Mouse (Mus musculus) heart, adult 8-10 months (tissue): ENCODE results near the gene 6030408B16Rik. TPM values are rescaled to one million over a fixed set of nuclear protein-coding genes. Genes with fewer than 3 reads are reported as not detected.

Experiments used
- DNase-seq: peaks from one replicate; pipeline ENCODE4 v3.0.0; 2022; ENCODE audit warnings: low spot score
- total RNA-seq, 4 experiments: library from RNA; stranded (reverse); gene quantifications; 2 replicates each; pipeline ENCODE4 v1.2.4; 2022

The 6030408B16Rik gene
- 1 to 10 TPM in 3 of 4 experiments, under 1 TPM in 1; 0.54 to 2.1 (median 1.1) TPM for total RNA-seq

- DNase-seq, result no peak
These were observed at the start of gene 6030408B16Rik for GRCm38 (mm10) chr15:101293025-101293621. 6030408B16Rik (plus strand) TSS chr15:101293212.

GRCm38 (mm10) chr15:101244012-101244411, 49.0 kb upstream of the 6030408B16Rik start:
- DNase-seq, result no peak

- DNase-seq, result peak; percentile 97
These were observed 46.5 kb upstream of the 6030408B16Rik start for GRCm38 (mm10) chr15:101246231-101247154.

GRCm38 (mm10) chr15:101247155-101247498, 45.9 kb upstream of the 6030408B16Rik start:
- no peak for DNase-seq

- no peak for DNase-seq
These were observed 44.8 kb upstream of the 6030408B16Rik start for GRCm38 (mm10) chr15:101248029-101248710.

GRCm38 (mm10) chr15:101250220-101250800, 42.7 kb upstream of the 6030408B16Rik start:
- DNase-seq, result no peak

GRCm38 (mm10) chr15:101251930-101252329, 41.1 kb upstream of the 6030408B16Rik start:
- DNase-seq, result no peak

- DNase-seq, result no peak
These were observed 40.4 kb upstream of the 6030408B16Rik start for GRCm38 (mm10) chr15:101252614-101253013.

- no peak for DNase-seq
These were observed 39.5 kb upstream of the 6030408B16Rik start for GRCm38 (mm10) chr15:101253563-101253885.

GRCm38 (mm10) chr15:101253886-101254795, 38.9 kb upstream of the 6030408B16Rik start, which contains the start of gene Nr4a1:
Nr4a1 (plus strand) TSS chr15:101254269.
- peak; percentile 84 for DNase-seq

GRCm38 (mm10) chr15:101255842-101256462, 37.1 kb upstream of the 6030408B16Rik start:
- no peak for DNase-seq

GRCm38 (mm10) chr15:101256463-101257206, 36.4 kb upstream of the 6030408B16Rik start:
- DNase-seq, result no peak

GRCm38 (mm10) chr15:101258420-101258819, 34.6 kb upstream of the 6030408B16Rik start:
- no peak for DNase-seq

GRCm38 (mm10) chr15:101259922-101260321, 33.1 kb upstream of the 6030408B16Rik start:
- no peak for DNase-seq

GRCm38 (mm10) chr15:101260387-101260786, 32.6 kb upstream of the 6030408B16Rik start:
- DNase-seq, result peak; percentile 90

GRCm38 (mm10) chr15:101260874-101261622, 32.0 kb upstream of the 6030408B16Rik start:
- peak; percentile 46 for DNase-seq

GRCm38 (mm10) chr15:101262502-101262901, 30.5 kb upstream of the 6030408B16Rik start:
- DNase-seq, result peak; percentile 65

- peak; percentile 94 for DNase-seq
These were observed 26.7 kb upstream of the 6030408B16Rik start for GRCm38 (mm10) chr15:101266132-101266963.
